Mouse (Mus musculus): ENCODE results near the gene Snrpg. TPM values are rescaled to one million over a fixed set of nuclear protein-coding genes. Genes with fewer than 3 reads are reported as not detected.
"Not testable (repeated sequence)": the region's sequence is repeated elsewhere in the genome, so short reads cannot be mapped to it uniquely, and the experiment has no call there.

Snrpg gene
- polyA plus RNA-seq, 1 experiment from 2014 or later: 723 TPM

DNA sequence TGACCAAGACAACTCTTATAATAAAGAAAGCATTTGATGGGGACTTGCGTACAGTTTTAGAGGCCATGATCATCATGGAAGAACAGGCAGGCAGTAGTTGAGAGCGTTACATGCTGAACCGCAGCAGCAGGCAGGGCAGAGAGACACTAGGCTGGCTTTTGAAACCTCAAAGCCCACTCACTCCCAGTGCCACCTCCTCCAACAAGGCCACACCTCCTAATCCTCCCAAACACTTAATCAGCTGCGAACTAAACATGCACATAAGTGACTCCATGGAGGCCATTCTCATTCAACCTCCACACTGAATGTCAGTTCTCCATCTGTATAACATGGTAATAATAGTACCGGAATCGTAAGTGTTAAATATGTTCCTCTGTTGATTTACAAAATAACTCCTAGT is 2.5 kb downstream of the Snrpg start:
- Histone ChIP-seq H3K27ac (ENCODE audit: low read depth) (no peak overlapping the region), H3K4me2 (no peak overlapping the region), H3K9me3 (ENCODE audit: low read depth, low read length) (no peaks in the 10 kb centered on the region), H3K36me3 (ENCODE audit: insufficient read depth) (peaks cover 45% of the 10 kb centered on the region), H3K9ac (no peak overlapping the region), H3K4me3 (ENCODE audit: low read depth, low read length) (no peak overlapping the region), H3K4me1 (ENCODE audit: insufficient read depth) (no peaks in the 10 kb centered on the region; the same call in 1 of the 2 replicates), H3K27me3 (ENCODE audit: insufficient read depth, low read length) (no peaks in the 10 kb centered on the region)
- WGBS: 95% methylated on average over 6 of the region's 6 CpGs
- DNase-seq (no peak), ATAC-seq (ENCODE audit: insufficient read depth) (no peak)
- TF ChIP-seq CTCF (IDR thresholded peaks at IDR 0.05; ENCODE audit: low read depth): no peak

DNA sequence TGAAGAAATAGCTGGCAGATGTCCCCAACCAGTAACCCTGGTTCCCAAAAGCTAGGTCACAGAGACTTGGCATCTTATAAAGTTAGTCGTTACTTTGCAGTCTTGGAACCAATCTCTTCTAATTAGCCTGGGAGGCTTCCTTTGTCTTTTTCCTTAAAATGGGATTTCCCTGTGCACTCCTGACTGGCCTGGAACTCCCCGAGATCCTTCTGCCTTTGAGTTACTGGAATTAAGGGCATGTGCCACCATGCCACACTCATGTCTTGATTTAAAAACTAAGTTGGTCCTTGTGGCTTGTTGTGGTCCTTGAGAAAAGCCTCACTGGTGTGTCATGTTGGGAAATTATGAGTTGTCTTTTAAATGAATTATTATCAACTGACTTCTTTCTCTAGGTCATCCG is 7.2 kb downstream of the Snrpg start:
- no peak overlapping the region for H3K4me2 ChIP-seq
- H3K4me3 ChIP-seq (ENCODE audit: low read depth, low read length): no peak overlapping the region
- DNase-seq (no peak), ATAC-seq (ENCODE audit: insufficient read depth) (no peak)
- no peaks in the 10 kb centered on the region for H3K9me3 ChIP-seq (ENCODE audit: low read depth, low read length)
- 89% methylated on average over 3 of the region's 3 CpGs for WGBS
- no peaks in the 10 kb centered on the region for H3K27me3 ChIP-seq (ENCODE audit: insufficient read depth, low read length)
- no peak overlapping the region for H3K27ac ChIP-seq (ENCODE audit: low read depth)
- H3K9ac ChIP-seq: no peak overlapping the region
- no peak for TF ChIP-seq CTCF (IDR thresholded peaks at IDR 0.05; ENCODE audit: low read depth)
- H3K4me1 ChIP-seq (ENCODE audit: insufficient read depth): no peaks in the 10 kb centered on the region
- H3K36me3 ChIP-seq (ENCODE audit: insufficient read depth): peaks cover 53% of the 10 kb centered on the region

DNA sequence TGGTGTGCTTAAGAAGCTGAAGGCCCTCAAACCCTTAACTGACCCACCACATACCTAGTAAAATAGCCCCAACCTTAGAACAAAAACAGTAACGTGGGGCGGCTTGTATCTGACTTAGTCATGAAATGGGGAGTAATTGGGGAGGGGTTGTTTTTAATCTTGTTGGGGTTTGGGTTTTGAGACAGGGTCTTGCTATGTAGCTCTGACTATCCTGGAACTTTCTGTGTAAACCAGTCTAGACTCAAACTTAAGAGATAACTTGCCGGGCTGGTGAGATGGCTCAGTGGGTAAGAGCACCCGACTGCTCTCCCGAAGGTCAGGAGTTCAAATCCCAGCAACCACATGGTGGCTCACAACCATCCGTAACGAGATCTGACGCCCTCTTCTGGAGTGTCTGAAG is 9.0 kb downstream of the Snrpg start:
- not testable (repeated sequence) for ATAC-seq (ENCODE audit: insufficient read depth); H3K4me1 ChIP-seq (ENCODE audit: insufficient read depth); H3K9me3 ChIP-seq (ENCODE audit: low read depth, low read length); H3K27ac ChIP-seq (ENCODE audit: low read depth); H3K27me3 ChIP-seq (ENCODE audit: insufficient read depth, low read length); DNase-seq; H3K4me3 ChIP-seq (ENCODE audit: low read depth, low read length); H3K4me2 ChIP-seq; H3K9ac ChIP-seq
- 71% methylated on average over 7 of the region's 8 CpGs for WGBS
- peaks cover 44% of the 10 kb centered on the region for H3K36me3 ChIP-seq (ENCODE audit: insufficient read depth)

DNA sequence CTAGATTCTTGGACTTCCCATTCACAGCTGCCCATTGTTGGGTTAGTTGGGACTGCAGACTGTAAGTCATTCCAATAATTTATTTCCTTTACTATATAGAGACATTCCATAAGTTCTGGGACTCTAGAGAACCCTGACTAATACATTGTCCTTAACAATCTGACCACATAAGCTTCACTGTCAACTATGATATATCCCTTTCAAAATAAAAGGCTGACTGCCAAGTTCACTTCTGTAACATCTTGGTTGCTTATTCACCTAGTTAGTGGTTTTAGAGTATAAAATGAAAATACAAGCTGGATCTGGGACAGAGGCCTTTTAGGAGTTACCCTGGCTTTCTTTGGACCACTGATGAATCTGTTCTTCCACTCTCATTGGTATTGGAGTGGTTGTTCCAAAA is 11.4 kb downstream of the Snrpg start:
- Histone ChIP-seq H3K4me3 (ENCODE audit: low read depth, low read length) (no peak overlapping the region), H3K9ac (no peak overlapping the region), H3K36me3 (ENCODE audit: insufficient read depth) (peaks cover 36% of the 10 kb centered on the region), H3K4me1 (ENCODE audit: insufficient read depth) (no peaks in the 10 kb centered on the region), H3K9me3 (ENCODE audit: low read depth, low read length) (no peaks in the 10 kb centered on the region), H3K27ac (ENCODE audit: low read depth) (no peak overlapping the region), H3K27me3 (ENCODE audit: insufficient read depth, low read length) (no peaks in the 10 kb centered on the region), H3K4me2 (no peak overlapping the region)
- TF ChIP-seq CTCF (IDR thresholded peaks at IDR 0.05; ENCODE audit: low read depth): no peak
- no peak for DNase-seq
- no peak for ATAC-seq (ENCODE audit: insufficient read depth)

- Histone ChIP-seq H3K36me3 (ENCODE audit: insufficient read depth) (peaks cover 36% of the 10 kb centered on the region), H3K27ac (ENCODE audit: low read depth) (no peak overlapping the region), H3K4me2 (no peak overlapping the region), H3K4me3 (ENCODE audit: low read depth, low read length) (no peak overlapping the region), H3K4me1 (ENCODE audit: insufficient read depth) (no peaks in the 10 kb centered on the region), H3K9ac (no peak overlapping the region), H3K27me3 (ENCODE audit: insufficient read depth, low read length) (no peaks in the 10 kb centered on the region), H3K9me3 (ENCODE audit: low read depth, low read length) (no peaks in the 10 kb centered on the region)
- DNase-seq (no peak), ATAC-seq (ENCODE audit: insufficient read depth) (no peak)
- WGBS: 45% methylated on average over 16 of the region's 16 CpGs
- TF ChIP-seq CTCF (IDR thresholded peaks at IDR 0.05; ENCODE audit: low read depth): no peak
These were observed 12.3 kb downstream of the Snrpg start for GRCm38 (mm10) chr6:86383370-86383769.

DNA sequence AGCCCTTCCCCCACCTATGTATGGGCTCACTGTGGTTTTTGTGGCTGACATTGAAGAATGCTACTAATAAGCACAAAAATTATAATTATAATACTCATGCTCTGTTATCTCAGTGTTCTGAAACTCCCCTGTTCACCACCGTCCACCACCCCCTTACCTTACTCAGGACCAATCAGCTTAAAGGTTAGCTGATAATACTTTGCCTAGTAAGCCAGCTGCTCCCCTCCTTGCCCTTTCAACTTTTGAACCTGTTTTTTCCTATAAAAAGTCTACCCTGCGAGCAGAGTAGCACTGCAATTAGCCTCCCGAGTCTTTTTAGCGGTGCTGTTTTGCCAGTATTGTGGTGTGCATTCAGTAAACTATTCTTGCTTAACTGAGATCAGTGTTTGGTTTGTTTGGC is 13.6 kb downstream of the Snrpg start:
- WGBS: 46% methylated on average over 4 of the region's 4 CpGs
- no peak overlapping the region for H3K4me3 ChIP-seq (ENCODE audit: low read depth, low read length)
- H3K27me3 ChIP-seq (ENCODE audit: insufficient read depth, low read length): no peaks in the 10 kb centered on the region
- H3K27ac ChIP-seq (ENCODE audit: low read depth): no peak overlapping the region
- ATAC-seq (ENCODE audit: insufficient read depth) (no peak), DNase-seq (no peak)
- no peaks in the 10 kb centered on the region for H3K9me3 ChIP-seq (ENCODE audit: low read depth, low read length)
- H3K9ac ChIP-seq: no peak overlapping the region
- H3K36me3 ChIP-seq (ENCODE audit: insufficient read depth): peaks cover 37% of the 10 kb centered on the region
- no peak for TF ChIP-seq CTCF (IDR thresholded peaks at IDR 0.05; ENCODE audit: low read depth)
- no peaks in the 10 kb centered on the region for H3K4me1 ChIP-seq (ENCODE audit: insufficient read depth)
- no peak overlapping the region for H3K4me2 ChIP-seq

DNA sequence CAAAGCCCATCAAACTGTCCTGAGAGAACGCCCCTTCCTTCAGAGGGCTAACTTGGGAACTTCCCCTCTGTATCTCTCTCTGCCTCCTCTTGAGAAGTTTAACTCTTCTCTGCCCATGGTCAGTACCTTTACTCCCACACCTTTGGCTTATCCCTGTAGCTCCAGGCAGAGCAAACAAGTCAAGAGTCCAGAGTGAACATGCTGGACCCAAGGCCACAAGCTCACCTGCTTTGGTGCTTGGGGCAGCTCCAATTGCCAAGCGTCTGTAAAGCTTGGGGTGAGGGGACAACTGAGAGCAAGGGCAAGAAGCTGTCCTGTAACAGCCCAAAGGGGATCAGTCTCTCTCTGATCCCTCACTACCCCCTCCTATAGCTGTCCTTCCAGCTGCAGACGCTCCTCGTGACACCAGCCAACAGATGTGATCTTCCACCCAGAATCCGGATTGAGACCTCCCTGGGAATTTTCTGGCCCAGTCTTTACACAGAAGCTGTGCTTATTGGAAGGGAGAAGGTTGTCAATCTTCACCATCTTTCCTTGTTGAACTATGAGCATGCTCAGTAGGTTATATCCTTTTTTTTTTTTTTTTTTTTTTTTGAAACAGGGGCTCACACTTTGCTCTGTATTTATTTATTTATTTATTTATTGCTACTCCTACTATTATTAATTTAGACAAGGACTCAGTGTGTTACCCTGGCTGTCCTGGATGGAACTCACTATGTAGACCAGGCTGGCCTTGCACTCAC is 14.4 kb downstream of the Snrpg start:
- no peak for TF ChIP-seq CTCF (IDR thresholded peaks at IDR 0.05; ENCODE audit: low read depth)
- WGBS: 59% methylated on average over 5 of the region's 5 CpGs
- H3K27me3 ChIP-seq (ENCODE audit: insufficient read depth, low read length): no peaks in the 10 kb centered on the region
- DNase-seq (no peak), ATAC-seq (ENCODE audit: insufficient read depth) (no peak)
- no peaks in the 10 kb centered on the region for H3K4me1 ChIP-seq (ENCODE audit: insufficient read depth)
- H3K9me3 ChIP-seq (ENCODE audit: low read depth, low read length): no peaks in the 10 kb centered on the region
- H3K9ac ChIP-seq: no peak overlapping the region
- no peak overlapping the region for H3K27ac ChIP-seq (ENCODE audit: low read depth)
- no peak overlapping the region for H3K4me3 ChIP-seq (ENCODE audit: low read depth, low read length)
- H3K4me2 ChIP-seq: no peak overlapping the region
- H3K36me3 ChIP-seq (ENCODE audit: insufficient read depth): peaks cover 42% of the 10 kb centered on the region
